In the genomic region with DNA sequence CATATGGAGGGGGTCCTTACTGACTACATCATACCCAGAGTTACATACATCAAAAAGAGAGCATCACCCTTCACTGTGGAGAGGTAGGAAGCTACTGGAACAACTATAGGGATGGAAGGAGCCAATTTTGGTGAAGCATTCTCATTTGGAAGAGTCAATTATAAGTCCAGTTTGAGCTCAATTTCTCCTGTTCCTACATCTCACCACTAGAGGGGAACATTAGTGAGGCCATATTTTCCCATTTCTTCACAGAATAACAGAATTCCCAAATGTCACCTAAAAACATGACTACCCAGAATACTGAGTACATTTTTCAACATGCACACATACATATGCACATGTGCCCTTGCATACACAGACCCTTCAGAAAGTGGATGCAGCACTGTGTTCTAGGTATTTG, we compare ENCODE assay signal across 31 mouse cellular contexts.
A peak's percentile ranks its signal among the peaks of the same experiment; 100 is the strongest.
DNase-seq lines count a peak whose midpoint lies in the region; TF ChIP-seq lines count a peak whose summit lies in the region.
"Had no signal": no experiment of that assay in that cellular context is flagged by ENCODE, and none has a peak within 500 bp of the region (broad histone marks: within the 10 kb centered on the region; RNA-seq: fewer than 3 reads in every experiment).

No protein-coding gene starts in this region.

- peaks cover 2% of the 10 kb centered on the region for H3K4me1 ChIP-seq in heart, adult 2 months (ENCODE audit: control insufficient read depth, insufficient read depth, low read length)
- peaks cover 12 to 27% of the 10 kb centered on the region in 2 experiments for H3K4me1 ChIP-seq in CH12.LX (ENCODE audit: control insufficient read depth in 1 of 2, insufficient read depth in 2 of 2)
- H3K4me1 ChIP-seq: forebrain, embryonic 10.5 days; hindbrain, embryonic 15.5 days; limb, embryonic 10.5 days; limb, embryonic 15.5 days; liver, embryonic 13.5 days; neural tube, embryonic 13.5 days had no signal

- peaks cover 7% of the 10 kb centered on the region; the same call in 1 of the 2 replicates for H3K36me3 ChIP-seq in heart, adult 2 months (ENCODE audit: control insufficient read depth, insufficient read depth, low read length)
- no peaks in the 10 kb centered on the region for H3K36me3 ChIP-seq in CH12.LX (replicated peaks in 1 of 2; ENCODE audit: control insufficient read depth in 1 of 2, insufficient read depth in 1 of 2, low read length in 1 of 2)
- H3K36me3 ChIP-seq: embryonic facial prominence, embryonic 13.5 days; forebrain, embryonic 10.5 days; forebrain, embryonic 15.5 days; G1E; hindbrain, embryonic 15.5 days; limb, embryonic 10.5 days; limb, embryonic 15.5 days; liver, embryonic 13.5 days; neural tube, embryonic 13.5 days had no signal

- DNase-seq in heart, adult 2 months = no peak
- DNase-seq in heart, adult 9 months (ENCODE audit: low spot score in 2 of 2) = no peak
- DNase-seq in left cerebral cortex, adult 2 months (ENCODE audit: extremely low spot score in 1 of 2, low spot score in 2 of 2) = no peak
- DNase-seq in left cerebral cortex, postnatal 36 days (ENCODE audit: low spot score in 2 of 2) = no peak
- DNase-seq in CH12.LX (ENCODE audit: extremely low read depth) (no peak), NIH3T3 (ENCODE audit: low read depth) (peak; percentile 26)
- no peak for DNase-seq in adrenal gland, postnatal 36 days
- DNase-seq in adrenal gland, postnatal 4 days (ENCODE audit: low spot score in 2 of 2) = no peak
- DNase-seq: adrenal gland, adult 2 months; B cell, adult 2 months; cerebellum, adult 11 months; cerebellum, adult 9-10 months; cerebellum, postnatal 36 days; gastrocnemius, postnatal 10 days; heart, postnatal 10 days; kidney, adult 9 months; kidney, postnatal 25 days; liver, embryonic 13.5 days; lung, adult 18-20 months; lung, postnatal 36 days; right cerebral cortex, postnatal 4 days had no signal

- peak; percentile 55 for TF ChIP-seq CTCF in heart, adult 2 months (IDR thresholded peaks at IDR 0.05)
- TF ChIP-seq CTCF in left cerebral cortex, adult 2 months (IDR thresholded peaks at IDR 0.05) = peak; percentile 30
- peak in 1 of 2 experiments; percentile 47; a peak in 2 of 4 replicates for TF ChIP-seq CTCF in CH12.LX (conservative IDR thresholded peaks at IDR 0.05 in 1 of 2, IDR thresholded peaks at IDR 0.05 in 1 of 2; ENCODE audit: low read depth in 2 of 2, low read length in 2 of 2)

- H3K27me3 ChIP-seq in heart, adult 2 months (ENCODE audit: control insufficient read depth, insufficient read depth, low read length) = no peaks in the 10 kb centered on the region
- H3K27me3 ChIP-seq in CH12.LX (replicated peaks) = no peaks in the 10 kb centered on the region
- H3K27me3 ChIP-seq: embryonic facial prominence, embryonic 13.5 days; forebrain, embryonic 15.5 days; heart, embryonic 13.5 days; hindbrain, embryonic 15.5 days; limb, embryonic 15.5 days; liver, embryonic 13.5 days; neural tube, embryonic 13.5 days had no signal

- no peaks in the 10 kb centered on the region for H3K79me2 ChIP-seq in heart, adult 2 months (replicated peaks; ENCODE audit: control insufficient read depth, insufficient read depth, low read length)
- H3K79me2 ChIP-seq in CH12.LX (replicated peaks; ENCODE audit: control insufficient read depth, extremely low read depth, insufficient read depth, poor library complexity, severe bottlenecking) = no peaks in the 10 kb centered on the region

- dilution Hi-C loops in CH12.LX (cut with MboI; ENCODE audit: extremely low pct_ligation_motif_present, extremely low pct_unique_long_range_greater_than_20kb, low sequenced_read_pairs) = no loop called here

- peak; percentile 27 for TF ChIP-seq RAD21 in CH12.LX (IDR thresholded peaks at IDR 0.05; ENCODE audit: low read depth, low read length)

- intact Hi-C loops in heart, adult 2 months (cut with DNase I) = no loop called here
- intact Hi-C loops in left cerebral cortex, adult 2 months (cut with DNase I) = no loop called here
- intact Hi-C loops in left cerebral cortex, postnatal 36 days (cut with DNase I) = no loop called here

- in situ Hi-C loops in CH12.LX (cut with MboI; ENCODE audit: low pct_ligation_motif_present, low pct_unique_long_range_greater_than_20kb, low sequenced_read_pairs) = loop anchor here (10.0 to 25.0 kb wide), 2 partner anchors 144 to 1324 kb away; no protein-coding TSS in a partner anchor

- no peak for TF ChIP-seq EP300 in heart, adult 2 months (IDR thresholded peaks at IDR 0.05; ENCODE audit: insufficient read depth, low read depth, low read length)
- no peak for TF ChIP-seq EP300 in CH12.LX (IDR thresholded peaks at IDR 0.05; ENCODE audit: low read length)

- H3K27ac ChIP-seq in heart, adult 2 months = no peak overlapping the region
- no peak overlapping the region for H3K27ac ChIP-seq in left cerebral cortex, adult 2 months
- no peak overlapping the region for H3K27ac ChIP-seq in CH12.LX (ENCODE audit: insufficient read depth, low read depth)
- H3K27ac ChIP-seq: embryonic facial prominence, embryonic 13.5 days; forebrain, embryonic 10.5 days; forebrain, embryonic 15.5 days; heart, embryonic 13.5 days; hindbrain, embryonic 15.5 days; limb, embryonic 10.5 days; limb, embryonic 15.5 days; liver, embryonic 13.5 days; neural tube, embryonic 13.5 days had no signal

- no peak overlapping the region for H3K4me2 ChIP-seq in CH12.LX (ENCODE audit: insufficient read depth, low read depth, poor library complexity, severe bottlenecking)
- H3K4me2 ChIP-seq: embryonic facial prominence, embryonic 13.5 days; forebrain, embryonic 15.5 days; heart, embryonic 13.5 days; hindbrain, embryonic 15.5 days; limb, embryonic 15.5 days; liver, embryonic 13.5 days; midbrain, embryonic 11.5 days; neural tube, embryonic 13.5 days had no signal

- no peaks in the 10 kb centered on the region for H3K9me3 ChIP-seq in CH12.LX (replicated peaks; ENCODE audit: low read length)
- H3K9me3 ChIP-seq: embryonic facial prominence, embryonic 13.5 days; forebrain, embryonic 10.5 days; forebrain, embryonic 15.5 days; G1E; heart, embryonic 13.5 days; hindbrain, embryonic 15.5 days; limb, embryonic 10.5 days; limb, embryonic 15.5 days; liver, embryonic 13.5 days; neural tube, embryonic 13.5 days had no signal

- no peak for TF ChIP-seq POLR2A in heart, adult 2 months (IDR thresholded peaks at IDR 0.05; ENCODE audit: insufficient read depth, low read depth, low read length)
- no peak for TF ChIP-seq POLR2A in CH12.LX (IDR thresholded peaks at IDR 0.05; ENCODE audit: low read depth, low read length)

- no peak overlapping the region for H3K4me3 ChIP-seq in heart, adult 2 months
- no peak overlapping the region for H3K4me3 ChIP-seq in left cerebral cortex, adult 2 months
- H3K4me3 ChIP-seq in CH12.LX (replicated peaks in 1 of 3; ENCODE audit: low read depth in 2 of 3, low read length in 2 of 3, poor library complexity in 1 of 3) = no peak overlapping the region
- H3K4me3 ChIP-seq: embryonic facial prominence, embryonic 13.5 days; forebrain, embryonic 10.5 days; forebrain, embryonic 15.5 days; heart, embryonic 13.5 days; hindbrain, embryonic 15.5 days; limb, embryonic 10.5 days; limb, embryonic 15.5 days; liver, embryonic 13.5 days; neural tube, embryonic 13.5 days had no signal

- H3K9ac ChIP-seq in heart, adult 2 months (ENCODE audit: low read depth, low read length) = no peak overlapping the region
- H3K9ac ChIP-seq in CH12.LX (ENCODE audit: insufficient read depth, low read depth) = no peak overlapping the region
- H3K9ac ChIP-seq: embryonic facial prominence, embryonic 13.5 days; forebrain, embryonic 15.5 days; heart, embryonic 13.5 days; hindbrain, embryonic 15.5 days; limb, embryonic 15.5 days; liver, embryonic 13.5 days; neural tube, embryonic 13.5 days had no signal

TF ChIP-seq in CH12.LX, 34 proteins besides CTCF, POLR2A, EP300 and RAD21:
- no peak for TF ChIP-seq BHLHE40 (IDR thresholded peaks at IDR 0.05; ENCODE audit: low read depth, low read length)
- TF ChIP-seq RCOR1 (conservative IDR thresholded peaks at IDR 0.05; ENCODE audit: low read depth, low read length) = no peak
- peak; percentile 13; the same call in 1 of the 2 replicates for TF ChIP-seq SMC3 (IDR thresholded peaks at IDR 0.05; ENCODE audit: low read depth, low read length)
